17 mouse cellular contexts compared by ENCODE assay signal in the genomic region with DNA sequence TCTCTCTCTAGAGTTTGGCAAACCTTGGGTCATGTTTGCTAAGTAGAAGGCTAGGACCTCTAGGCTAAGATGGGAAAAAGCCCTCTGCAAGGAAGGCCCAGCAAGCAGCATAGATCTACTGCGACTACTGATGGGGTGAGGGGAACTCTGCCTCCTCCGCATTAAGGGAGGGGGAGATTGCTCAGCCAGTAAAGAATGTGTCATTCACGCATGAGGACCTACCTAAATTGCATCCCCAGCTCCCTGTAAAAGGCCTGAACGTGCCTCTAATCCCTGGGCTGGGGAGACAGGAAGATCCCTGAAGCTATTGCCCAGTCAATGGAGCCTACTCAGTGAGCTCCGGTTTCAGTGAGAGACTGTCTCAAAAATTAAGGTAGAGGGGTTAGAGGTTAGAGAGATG.
"Had no signal": no experiment of that assay in that cellular context is flagged by ENCODE, and none has a peak within 500 bp of the region (broad histone marks: within the 10 kb centered on the region; RNA-seq: fewer than 3 reads in every experiment).

No protein-coding gene starts in this region.

- H3K9ac ChIP-seq: lung, embryonic 14.5 days; midbrain, embryonic 12.5 days; neural tube, embryonic 13.5 days; neural tube, embryonic 15.5 days had no signal

- DNase-seq: lung, postnatal 4 days; midbrain, embryonic 14.5 days; retina, postnatal 1 day; right cerebral cortex, adult 18-20 months; right cerebral cortex, postnatal 25 days; right cerebral cortex, postnatal 4 days; spleen, adult 18-20 months; thymus, adult 18-20 months; thymus, postnatal 14 days; thymus, postnatal 36 days had no signal

- H3K4me1 ChIP-seq: midbrain, embryonic 10.5 days; midbrain, embryonic 12.5 days; neural tube, embryonic 13.5 days; neural tube, embryonic 15.5 days had no signal

- H3K27ac ChIP-seq: midbrain, embryonic 10.5 days; midbrain, embryonic 12.5 days; neural tube, embryonic 13.5 days; neural tube, embryonic 15.5 days had no signal

- H3K9me3 ChIP-seq: midbrain, embryonic 10.5 days; midbrain, embryonic 12.5 days; neural tube, embryonic 13.5 days; neural tube, embryonic 15.5 days had no signal

- H3K4me3 ChIP-seq: midbrain, embryonic 10.5 days; midbrain, embryonic 12.5 days; myocyte; neural tube, embryonic 13.5 days; neural tube, embryonic 15.5 days had no signal

- H3K27me3 ChIP-seq: midbrain, embryonic 12.5 days; neural tube, embryonic 13.5 days; neural tube, embryonic 15.5 days had no signal

- H3K4me2 ChIP-seq: lung, embryonic 14.5 days; midbrain, embryonic 12.5 days; neural tube, embryonic 13.5 days; neural tube, embryonic 15.5 days had no signal

- H3K36me3 ChIP-seq: midbrain, embryonic 10.5 days; midbrain, embryonic 12.5 days; neural tube, embryonic 13.5 days; neural tube, embryonic 15.5 days had no signal

- ATAC-seq: midbrain, embryonic 16.5 days had no signal
